Mouse (Mus musculus): ENCODE measurements around the gene Lsamp. TPM values are rescaled to one million over a fixed set of nuclear protein-coding genes. Genes with fewer than 3 reads are reported as not detected.

The Lsamp gene
- polyA plus RNA-seq, 1 experiment = not detected

GRCm38 (mm10) chr16:41317992-41318391 lies 1333.8 kb downstream of the Lsamp start:
- TF ChIP-seq GATA1 (IDR thresholded peaks at IDR 0.05; ENCODE audit: low read length) = no peak

GRCm38 (mm10) chr16:41343431-41343830 lies 1359.3 kb downstream of the Lsamp start:
- no peak for TF ChIP-seq GATA1 (IDR thresholded peaks at IDR 0.05; ENCODE audit: low read length)

GRCm38 (mm10) chr16:41365138-41365537 lies 1381.0 kb downstream of the Lsamp start:
- TF ChIP-seq GATA1 (IDR thresholded peaks at IDR 0.05; ENCODE audit: low read length) = no peak

GRCm38 (mm10) chr16:41383702-41384101 lies 1399.5 kb downstream of the Lsamp start:
- TF ChIP-seq GATA1 (IDR thresholded peaks at IDR 0.05; ENCODE audit: low read length) = no peak

- no peak for TF ChIP-seq GATA1 (IDR thresholded peaks at IDR 0.05; ENCODE audit: low read length)
Observed at GRCm38 (mm10) chr16:41384288-41384687, 1400.1 kb downstream of the Lsamp start.

- TF ChIP-seq GATA1 (IDR thresholded peaks at IDR 0.05; ENCODE audit: low read length) = no peak
Observed at GRCm38 (mm10) chr16:41408850-41409249, 1424.7 kb downstream of the Lsamp start.

GRCm38 (mm10) chr16:41410671-41411070 lies 1426.5 kb downstream of the Lsamp start:
- no peak for TF ChIP-seq GATA1 (IDR thresholded peaks at IDR 0.05; ENCODE audit: low read length)

- TF ChIP-seq GATA1 (IDR thresholded peaks at IDR 0.05; ENCODE audit: low read length) = no peak
Observed at GRCm38 (mm10) chr16:41417363-41417762, 1433.2 kb downstream of the Lsamp start.

GRCm38 (mm10) chr16:41467391-41467790 lies 1483.2 kb downstream of the Lsamp start:
- no peak for TF ChIP-seq GATA1 (IDR thresholded peaks at IDR 0.05; ENCODE audit: low read length)

GRCm38 (mm10) chr16:41478694-41479093 lies 1494.5 kb downstream of the Lsamp start:
- TF ChIP-seq GATA1 (IDR thresholded peaks at IDR 0.05; ENCODE audit: low read length) = no peak

- no peak for TF ChIP-seq GATA1 (IDR thresholded peaks at IDR 0.05; ENCODE audit: low read length)
Observed at GRCm38 (mm10) chr16:41481832-41482231, 1497.7 kb downstream of the Lsamp start.

GRCm38 (mm10) chr16:41510915-41511552 lies 1526.9 kb downstream of the Lsamp start:
- no peak for TF ChIP-seq GATA1 (IDR thresholded peaks at IDR 0.05; ENCODE audit: low read length)

GRCm38 (mm10) chr16:41521566-41521965 lies 1537.4 kb downstream of the Lsamp start:
- TF ChIP-seq GATA1 (IDR thresholded peaks at IDR 0.05; ENCODE audit: low read length) = no peak

- TF ChIP-seq GATA1 (IDR thresholded peaks at IDR 0.05; ENCODE audit: low read length) = no peak
Observed at GRCm38 (mm10) chr16:41524266-41524665, 1540.1 kb downstream of the Lsamp start.

GRCm38 (mm10) chr16:41532661-41533551 lies 1548.7 kb downstream of the Lsamp start:
- TF ChIP-seq GATA1 (IDR thresholded peaks at IDR 0.05; ENCODE audit: low read length) = no peak

GRCm38 (mm10) chr16:41533686-41534085 lies 1549.5 kb downstream of the Lsamp start:
- no peak for TF ChIP-seq GATA1 (IDR thresholded peaks at IDR 0.05; ENCODE audit: low read length)

- TF ChIP-seq GATA1 (IDR thresholded peaks at IDR 0.05; ENCODE audit: low read length) = no peak
Observed at GRCm38 (mm10) chr16:41535806-41536205, 1551.6 kb downstream of the Lsamp start.
